Mouse (Mus musculus): ENCODE results near the gene Enox1.

DNA sequence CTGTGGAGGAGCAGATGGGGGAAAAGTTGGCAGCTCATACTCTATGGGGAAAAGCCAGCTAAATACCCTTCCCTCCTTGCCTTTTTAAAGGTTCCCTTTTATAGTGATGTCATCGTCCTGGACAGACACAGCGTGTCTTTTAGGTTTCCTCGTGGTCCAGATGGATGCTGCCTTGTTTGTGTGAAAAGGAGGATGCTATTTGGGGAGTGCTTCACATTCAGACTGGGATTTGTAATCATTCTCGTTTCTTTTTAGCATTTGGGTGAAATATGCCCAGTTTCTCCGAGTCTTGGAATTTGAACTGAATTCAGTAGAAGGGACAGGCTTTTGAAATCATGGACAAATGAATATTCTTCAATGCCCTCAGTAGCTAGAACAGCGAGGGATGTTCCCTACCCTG is 58.3 kb downstream of the Enox1 start:
- TF ChIP-seq CTCF (IDR thresholded peaks at IDR 0.05; ENCODE audit: borderline replicate concordance, extremely low read depth, insufficient read depth, insufficient read length), result no peak
- TF ChIP-seq POLR2A (IDR thresholded peaks at IDR 0.05; ENCODE audit: borderline replicate concordance, extremely low read depth, insufficient read depth, insufficient read length, poor library complexity, severe bottlenecking), result no peak

Data from brain, embryonic 14.5 days (tissue).